Mouse (Mus musculus): ENCODE results near the gene Tas2r126. TPM values are rescaled to one million over a fixed set of nuclear protein-coding genes. Genes with fewer than 3 reads are reported as not detected.
"Not testable (repeated sequence)": the region's sequence is repeated elsewhere in the genome, so short reads cannot be mapped to it uniquely, and the experiment has no call there.

Tas2r126 gene
- not detected for total RNA-seq (2021)
- long read RNA-seq, experiment 1: 0 reads
- long read RNA-seq, experiment 2: 0 reads

DNA sequence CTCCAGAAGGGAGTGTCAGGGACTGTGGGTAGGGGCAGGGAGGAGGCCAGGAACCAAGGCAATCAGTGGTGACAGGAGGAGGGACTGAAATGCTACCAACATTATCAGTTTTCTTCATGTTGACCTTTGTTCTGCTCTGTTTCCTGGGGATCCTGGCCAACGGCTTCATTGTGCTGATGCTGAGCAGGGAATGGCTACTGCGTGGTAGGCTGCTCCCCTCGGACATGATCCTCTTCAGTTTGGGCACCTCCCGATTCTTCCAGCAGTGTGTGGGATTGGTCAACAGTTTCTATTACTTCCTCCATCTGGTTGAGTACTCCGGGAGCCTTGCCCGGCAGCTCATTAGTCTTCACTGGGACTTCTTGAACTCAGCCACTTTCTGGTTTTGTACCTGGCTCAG, at the start of gene Tas2r126:
Gene Tas2r126 (plus strand): TSS at position 90 of the 400 bp plus-strand sequence.
- DNase-seq (ENCODE audit: low spot score): no peak

DNA sequence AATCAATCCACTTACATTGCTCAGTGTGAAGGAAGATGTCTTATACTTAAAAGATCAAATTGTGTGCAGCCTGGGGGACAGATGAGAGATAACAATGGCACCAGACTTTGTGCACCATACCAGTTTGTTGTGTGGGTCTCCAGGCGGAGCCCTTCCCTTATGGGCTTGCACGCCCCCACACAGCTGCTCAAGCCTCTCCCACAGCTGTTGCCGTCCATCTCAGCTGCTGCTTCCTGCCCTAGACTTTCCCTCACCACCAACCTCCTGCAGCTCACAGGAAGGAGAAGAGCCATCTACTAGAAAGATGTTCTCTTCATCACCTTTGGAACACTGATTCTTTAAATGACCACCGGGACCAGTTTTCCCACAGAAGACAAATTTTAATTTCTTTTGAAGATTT, 48.7 kb upstream of the Tas2r126 start:
- no peak for DNase-seq (ENCODE audit: low spot score)

DNA sequence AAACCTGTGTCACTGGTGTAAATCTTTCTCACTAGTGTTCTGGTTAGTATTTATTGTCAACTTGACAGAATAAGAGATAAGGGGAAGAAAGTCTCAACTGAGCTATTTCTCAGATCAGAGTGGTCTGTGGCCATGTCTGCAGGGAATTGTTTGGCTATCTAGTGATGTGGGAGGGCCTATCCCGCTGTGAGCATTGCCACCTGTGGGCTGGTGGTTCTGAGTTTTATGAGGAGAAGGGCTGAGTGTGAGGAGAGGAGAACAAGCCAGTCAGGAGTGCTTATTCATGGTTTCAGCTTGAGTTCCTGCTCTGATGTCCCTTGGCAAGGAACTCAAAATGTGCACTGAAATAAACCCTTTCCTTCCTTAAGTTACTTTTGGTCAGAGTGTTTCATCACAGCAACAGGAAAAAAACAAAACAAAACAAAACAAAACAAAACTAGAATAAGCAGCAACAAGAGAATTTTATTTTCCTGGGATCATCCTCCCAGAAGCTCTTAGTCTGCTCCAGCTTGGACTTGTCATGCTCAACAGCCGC, 42.5 kb upstream of the Tas2r126 start:
- DNase-seq (ENCODE audit: low spot score): no peak

DNA sequence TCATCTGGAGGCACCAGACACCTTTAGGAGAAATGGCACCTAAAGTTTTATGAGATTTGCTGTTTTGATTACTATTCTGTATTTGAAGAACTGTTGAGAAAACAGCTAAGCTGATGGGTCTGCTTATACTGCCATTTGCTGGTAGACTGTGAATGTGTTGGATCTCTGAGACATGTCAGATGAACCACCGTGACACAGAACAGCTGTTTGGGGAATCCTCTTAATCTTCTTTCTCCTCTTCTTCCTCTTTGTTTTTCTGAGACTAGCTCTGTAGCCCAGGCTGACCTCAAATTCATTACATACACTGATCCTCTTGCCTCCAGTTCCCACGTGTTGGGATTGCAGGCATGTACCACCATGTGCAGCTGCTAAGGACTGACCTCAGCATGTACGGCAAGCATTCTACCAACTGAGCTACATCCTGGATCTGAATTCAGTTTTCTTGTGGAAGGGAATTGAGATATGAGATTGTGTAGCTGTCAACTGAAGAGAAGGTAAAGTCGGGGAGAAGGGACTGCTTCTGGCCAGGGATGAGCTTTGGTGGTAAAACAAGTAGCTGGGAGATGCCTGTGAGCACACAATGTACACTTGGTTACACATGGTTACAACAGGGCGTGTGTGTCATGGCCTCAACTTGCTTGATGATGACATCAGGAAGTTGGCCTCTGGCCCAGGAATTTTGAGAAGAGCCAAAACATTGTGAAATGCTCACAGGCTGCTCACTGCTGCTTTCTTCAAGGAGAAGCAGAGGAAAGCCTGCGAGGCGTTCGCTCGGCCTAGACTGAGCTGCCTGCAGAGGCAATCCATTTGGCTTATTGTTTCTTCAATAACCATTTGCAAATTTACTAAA, 38.1 kb upstream of the Tas2r126 start:
- DNase-seq (ENCODE audit: low spot score): peak; percentile 94

DNA sequence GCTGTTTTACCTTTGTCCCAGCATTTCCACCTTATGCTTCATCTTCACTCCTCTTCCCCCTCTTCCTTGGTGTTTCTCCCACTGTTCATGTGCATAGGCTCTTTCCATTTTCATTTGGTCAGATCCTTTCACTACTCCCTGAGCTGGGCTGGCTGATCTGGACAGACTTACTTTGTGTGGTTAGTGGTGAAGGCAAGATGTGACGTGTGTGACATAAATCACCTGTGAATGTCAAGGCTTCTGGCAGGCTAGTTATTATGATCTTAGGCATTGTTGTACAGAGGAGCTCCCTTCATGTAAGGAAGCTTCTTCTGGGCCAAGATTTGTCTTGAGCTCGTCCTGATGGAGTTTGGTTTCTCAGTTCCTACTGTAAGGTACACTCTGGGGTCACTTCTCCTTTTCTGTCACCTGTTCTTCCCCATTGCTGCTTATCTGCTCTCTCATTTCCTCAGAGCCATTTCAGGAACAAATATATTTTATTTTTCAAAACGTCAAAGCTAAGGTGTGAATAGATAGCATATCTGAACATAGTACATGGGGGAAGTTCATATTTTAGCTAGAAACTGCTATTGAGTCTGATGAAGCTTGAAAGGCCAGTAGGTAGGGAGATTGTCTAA, 37.2 kb upstream of the Tas2r126 start:
- DNase-seq (ENCODE audit: low spot score): no peak

DNA sequence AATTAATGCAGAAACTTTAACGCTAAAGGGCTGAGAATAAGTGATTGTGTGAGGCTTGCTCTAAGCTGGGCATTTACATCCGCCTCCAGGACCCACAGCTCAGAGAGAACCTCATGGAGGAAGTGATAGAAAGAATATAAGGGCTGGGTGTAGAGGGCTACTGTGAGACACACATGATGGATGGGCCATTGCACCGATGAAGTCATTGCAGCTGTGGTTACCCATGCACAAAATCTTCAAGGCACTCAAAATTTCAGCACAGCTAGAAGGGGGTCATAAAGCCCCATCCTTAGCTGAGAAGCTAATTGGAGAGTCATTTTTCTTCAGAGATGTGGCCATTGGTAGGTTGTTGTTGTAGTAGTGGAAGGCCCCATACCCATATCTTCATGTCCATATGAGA, 36.0 kb upstream of the Tas2r126 start:
- DNase-seq (ENCODE audit: low spot score): no peak

DNA sequence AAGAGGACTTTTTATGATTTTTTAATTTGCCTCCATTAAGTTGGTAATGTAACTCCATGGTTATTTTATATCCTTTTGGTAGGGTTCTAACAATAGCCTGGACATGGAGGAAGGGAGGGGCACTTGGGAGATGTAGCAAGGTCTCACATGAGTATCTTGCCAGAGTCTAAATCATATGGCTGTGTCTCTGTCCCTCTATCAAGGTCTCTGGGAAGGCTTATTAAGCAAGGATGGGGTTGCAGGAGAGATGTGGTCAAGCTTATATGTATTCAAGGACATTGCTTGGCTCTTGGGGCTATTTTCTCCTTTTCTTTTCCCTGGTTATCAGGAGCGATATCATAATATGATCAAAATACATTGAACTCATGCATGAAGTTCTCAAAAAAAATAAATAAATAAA, 35.3 kb upstream of the Tas2r126 start:
- no peak for DNase-seq (ENCODE audit: low spot score)

DNA sequence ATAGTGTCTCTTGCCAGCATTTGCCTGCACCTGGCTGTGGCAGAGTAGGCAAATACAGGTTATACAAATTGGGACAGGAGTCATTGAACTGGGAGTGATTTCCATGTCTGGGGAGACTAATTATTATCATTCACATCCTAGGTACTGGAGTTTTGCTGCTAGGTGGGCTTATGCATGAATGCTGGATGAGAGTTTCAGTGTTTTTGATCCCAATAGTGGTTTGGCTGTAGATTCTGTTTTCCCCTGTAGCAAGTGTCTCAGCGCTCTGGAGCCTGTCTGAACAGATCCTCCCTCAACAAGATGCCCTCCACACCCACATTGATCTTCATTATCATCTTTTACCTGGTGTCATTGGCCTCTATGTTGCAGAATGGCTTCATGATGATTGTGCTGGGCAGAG, 34.4 kb upstream of the Tas2r126 start, which contains the start of gene Tas2r143:
Gene Tas2r143 (plus strand): TSS at position 301 of the 400 bp plus-strand sequence.
- DNase-seq (ENCODE audit: low spot score): no peak

DNA sequence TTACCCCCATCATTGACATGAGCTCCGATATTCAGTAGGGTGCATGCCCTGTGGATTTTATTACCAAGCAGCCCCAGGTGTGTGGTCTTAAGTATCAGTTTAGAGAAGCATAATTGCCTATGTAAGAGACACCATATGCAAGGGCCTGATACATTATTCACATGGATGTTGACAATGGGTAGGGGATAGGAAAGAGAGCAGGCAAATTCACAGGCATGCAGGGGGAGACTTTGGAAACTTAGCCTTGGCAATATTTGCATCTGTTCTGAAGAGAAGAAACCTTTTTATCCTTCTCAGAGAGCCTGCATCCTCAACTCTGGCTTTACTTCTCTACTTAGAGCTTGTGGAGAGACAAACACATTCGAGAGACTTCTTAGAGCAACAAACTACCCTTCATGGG, 29.2 kb upstream of the Tas2r126 start, which contains the start of gene Tas2r135:
Gene Tas2r135 (plus strand): TSS at position 301 of the 400 bp plus-strand sequence.
- no peak for DNase-seq (ENCODE audit: low spot score)

DNA sequence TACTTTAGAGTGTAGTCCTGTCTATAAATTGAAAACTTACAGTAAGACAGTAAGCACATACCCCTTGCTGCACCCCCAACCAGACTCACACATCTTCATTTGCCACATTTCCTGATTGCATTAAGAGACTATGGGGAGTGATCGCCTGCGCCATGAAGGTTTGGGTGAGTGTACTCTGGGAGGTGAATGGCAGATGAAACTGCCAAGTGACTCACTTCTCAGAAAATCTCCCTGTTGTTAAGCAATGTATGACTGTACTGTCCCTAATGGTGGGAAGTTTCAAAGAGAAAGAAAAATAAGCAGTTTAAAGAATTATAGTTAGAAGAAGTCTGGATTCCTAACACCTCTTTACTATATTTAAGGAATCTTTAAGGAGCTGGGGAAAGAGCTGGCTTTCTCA, 14.9 kb upstream of the Tas2r126 start:
- DNase-seq (ENCODE audit: low spot score): no peak

DNA sequence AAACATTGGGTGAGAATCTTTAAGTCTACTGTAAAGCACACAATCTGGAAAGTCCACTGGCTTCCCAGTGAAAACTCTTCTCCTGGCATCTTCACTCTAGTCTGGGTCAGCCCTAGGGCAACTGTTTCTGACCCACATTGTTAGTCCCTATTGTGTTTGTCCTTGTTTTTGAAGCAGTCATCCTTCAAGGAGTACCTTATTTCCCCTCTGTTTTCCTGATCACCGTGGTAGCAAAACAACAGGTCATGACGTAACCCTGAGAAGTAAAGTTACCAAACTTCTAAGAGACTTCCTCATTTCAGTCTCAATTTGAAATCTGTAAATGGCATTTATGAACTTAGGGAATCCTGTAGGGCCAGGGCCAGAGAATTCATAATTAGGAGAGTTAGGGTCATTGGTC, 12.9 kb upstream of the Tas2r126 start:
- no peak for DNase-seq (ENCODE audit: low spot score)

DNA sequence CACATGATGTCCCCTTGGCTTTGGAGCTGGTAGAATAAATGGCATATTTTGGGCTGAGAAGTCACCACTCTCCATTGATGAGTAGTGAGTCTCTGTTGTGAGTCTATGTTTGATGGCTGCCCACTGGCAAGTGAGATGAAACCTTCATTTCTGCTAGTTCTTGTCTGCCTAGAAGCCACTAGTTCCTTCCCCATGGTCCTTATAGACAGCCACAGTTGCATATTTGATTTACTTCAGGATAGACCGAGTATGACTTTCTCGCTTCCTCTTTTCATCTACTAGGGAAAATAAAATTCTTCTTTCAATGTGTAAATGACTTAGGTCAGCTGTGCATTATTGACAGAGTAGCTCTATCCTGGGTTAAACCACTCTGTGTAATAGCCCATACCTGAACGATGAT, 9.9 kb upstream of the Tas2r126 start:
- no peak for DNase-seq (ENCODE audit: low spot score)

DNA sequence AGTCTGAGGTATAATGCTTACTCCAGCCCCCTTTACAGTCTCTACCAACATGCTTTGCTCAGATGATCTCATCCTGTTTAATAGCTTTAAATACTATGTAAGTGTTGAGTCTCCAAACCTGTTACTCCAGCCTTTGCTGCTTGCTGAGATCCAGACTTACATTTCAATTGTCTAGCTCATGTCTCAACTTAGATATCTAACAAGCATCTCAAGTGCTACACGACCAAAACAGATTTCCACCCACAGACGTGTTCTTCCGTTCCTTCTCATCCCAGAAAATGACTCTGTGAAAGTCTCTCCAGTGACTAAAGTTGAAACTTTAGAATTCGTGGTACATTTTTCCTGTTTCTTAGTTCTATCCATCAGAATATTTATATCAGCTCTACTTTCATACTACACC, 8.0 kb upstream of the Tas2r126 start:
- DNase-seq (ENCODE audit: low spot score): no peak

DNA sequence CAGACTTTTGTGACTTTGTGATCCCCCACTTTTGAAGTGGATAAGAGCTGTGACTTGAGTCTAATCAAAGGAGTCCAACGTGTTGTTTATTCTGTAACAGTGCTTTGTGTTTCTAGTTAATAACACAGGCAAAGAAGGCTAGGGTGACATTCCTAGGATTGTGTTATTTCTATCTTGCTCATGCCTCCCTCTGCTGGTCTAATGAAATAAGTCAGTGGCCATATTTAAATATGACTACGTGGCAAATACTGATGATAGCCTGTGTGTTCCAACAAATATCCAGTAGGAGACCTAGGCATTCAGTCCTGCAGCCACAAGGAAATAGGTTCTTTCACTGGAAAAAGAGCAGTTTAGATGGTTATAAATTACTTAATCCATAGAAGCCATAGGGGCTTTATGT, 781 bp upstream of the Tas2r126 start:
- DNase-seq (ENCODE audit: low spot score): no peak

DNA sequence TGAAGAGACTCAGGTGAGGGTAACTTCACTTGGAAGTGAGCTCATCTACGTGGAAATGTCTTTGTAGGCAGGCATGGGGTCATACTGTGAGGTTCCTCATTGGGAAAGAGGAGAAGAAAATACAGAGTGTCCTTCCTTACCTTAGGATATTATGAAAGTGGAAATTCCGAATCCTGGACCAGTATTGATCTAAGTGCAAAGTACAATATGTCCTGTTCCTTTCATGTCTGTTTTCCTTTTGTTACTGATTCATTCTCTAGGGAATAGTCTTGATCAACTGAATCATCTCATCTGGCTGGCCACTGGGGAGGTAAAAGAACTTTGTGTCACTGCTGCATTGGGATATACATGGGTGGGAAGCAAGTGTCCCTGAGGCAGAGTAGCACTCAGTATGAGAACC, 1.2 kb downstream of the Tas2r126 start:
- no peak for DNase-seq (ENCODE audit: low spot score)

DNA sequence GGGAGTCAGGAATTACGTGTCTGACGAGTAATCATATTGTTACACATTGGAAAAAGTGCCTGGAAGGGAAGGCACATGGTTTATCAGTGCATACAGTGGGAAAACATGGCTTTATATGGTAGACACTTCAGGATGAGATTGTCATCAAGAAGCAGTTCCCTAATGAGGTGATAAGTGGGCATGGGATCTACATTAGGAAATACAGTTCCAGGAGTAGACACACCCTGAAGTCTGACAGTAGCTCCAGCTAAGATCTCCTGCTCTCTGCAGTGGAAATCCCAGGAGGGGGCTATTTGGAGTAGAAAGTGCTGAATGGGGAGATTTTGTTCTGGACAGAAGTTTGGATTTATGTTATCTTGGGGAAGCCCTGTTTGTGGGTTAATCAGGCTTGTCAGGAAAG, 7.1 kb downstream of the Tas2r126 start:
- DNase-seq (ENCODE audit: low spot score): no peak

DNA sequence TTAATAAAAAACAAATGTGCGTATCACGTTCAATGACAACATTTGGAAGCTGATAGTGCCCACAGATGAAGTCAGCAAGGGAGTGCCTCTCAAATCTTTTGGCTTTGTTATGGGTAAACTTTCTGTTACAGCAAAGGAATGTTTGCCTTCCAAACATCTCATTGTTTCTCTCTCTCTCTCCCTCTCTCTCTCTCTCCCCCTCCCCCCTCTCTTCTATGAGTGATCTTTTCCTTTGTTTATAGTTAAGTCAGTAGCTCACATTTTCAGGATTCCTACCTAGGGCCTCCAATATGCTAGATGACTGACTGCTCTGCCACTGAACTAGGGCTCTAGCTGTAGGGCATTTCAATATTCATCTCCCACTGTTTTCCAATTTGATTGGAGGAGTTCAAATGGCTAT, 10.2 kb downstream of the Tas2r126 start:
- no peak for DNase-seq (ENCODE audit: low spot score)

DNA sequence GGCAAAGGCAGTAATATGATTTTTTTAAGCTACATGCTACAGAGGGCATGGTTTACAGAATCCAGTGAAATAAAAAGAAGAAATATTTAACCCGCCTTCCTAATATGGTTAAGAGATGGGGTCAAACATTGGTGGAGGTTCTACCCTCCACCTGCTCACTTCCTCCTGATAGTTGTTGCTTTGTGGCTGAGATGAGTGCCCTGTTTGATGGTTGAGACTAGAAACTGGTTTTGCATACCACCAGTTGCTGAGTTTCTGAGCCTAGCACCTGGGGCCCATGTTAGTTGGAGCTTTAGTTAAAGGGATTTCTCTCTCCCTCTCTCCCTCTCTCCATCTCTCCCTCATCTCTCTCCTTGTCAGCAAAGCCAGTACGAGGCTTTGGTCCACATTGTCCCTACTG, 13.0 kb downstream of the Tas2r126 start:
- no peak for DNase-seq (ENCODE audit: low spot score)

DNA sequence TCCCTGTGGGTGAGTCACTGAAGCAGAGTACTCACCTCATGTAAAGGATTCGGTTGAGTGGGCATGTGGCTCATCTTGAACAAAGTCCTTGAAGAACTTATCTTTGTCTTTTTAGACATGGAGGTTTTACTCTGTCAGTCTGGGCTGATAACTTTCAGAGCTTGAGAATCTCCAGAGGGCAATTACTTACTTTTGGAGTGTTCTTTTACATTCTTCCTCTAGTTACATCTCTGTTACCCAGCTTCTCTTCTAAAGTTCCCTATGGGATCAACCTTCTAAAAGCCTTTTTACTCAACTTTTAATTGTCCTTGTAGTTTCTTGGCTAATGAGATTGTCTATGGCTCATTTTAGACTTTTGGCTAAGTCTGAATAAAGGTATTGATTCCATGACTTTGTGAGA, 30.8 kb downstream of the Tas2r126 start, which contains the start of gene Olfr458:
Gene Olfr458 (minus strand): TSS at position 101 of the 400 bp plus-strand sequence.
- DNase-seq (ENCODE audit: low spot score): no peak

DNA sequence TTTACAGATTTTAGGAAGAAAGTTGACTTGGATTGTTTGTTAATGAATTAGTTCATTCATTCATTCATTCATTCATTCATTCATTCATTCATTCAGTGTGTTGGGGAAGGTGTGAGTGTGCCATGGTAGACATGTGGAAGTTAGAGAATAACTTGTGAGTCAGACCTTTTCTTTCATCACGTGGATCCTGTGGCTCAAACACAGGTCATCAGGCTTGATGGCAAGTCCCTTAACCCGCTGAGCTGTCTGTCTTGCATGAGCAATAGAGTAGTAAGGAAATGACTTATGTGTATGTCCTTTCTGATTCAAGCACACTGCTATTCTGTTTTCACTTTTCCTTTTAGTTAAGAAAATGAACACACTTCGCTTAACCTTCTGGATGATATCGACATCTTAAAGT, 36.2 kb downstream of the Tas2r126 start:
- DNase-seq (ENCODE audit: low spot score): no peak

DNA sequence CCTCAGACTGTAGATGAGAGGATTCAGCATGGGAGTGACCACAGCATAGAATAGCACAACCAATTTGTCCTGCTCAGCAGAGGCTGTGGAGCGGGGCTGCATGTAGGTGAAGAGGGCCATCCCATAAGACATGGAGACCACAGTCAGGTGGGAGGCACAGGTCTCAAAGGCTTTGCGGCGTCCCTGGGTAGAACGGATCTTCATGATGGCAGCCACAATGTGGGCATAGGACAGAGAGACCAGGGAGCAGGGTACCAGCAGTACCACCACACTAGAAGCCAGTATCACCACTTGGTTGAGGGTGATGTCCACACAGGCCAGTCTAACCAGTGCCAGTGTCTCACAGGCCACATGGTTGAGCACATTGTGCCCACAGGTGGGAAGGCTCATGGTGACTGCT, 37.0 kb downstream of the Tas2r126 start:
- DNase-seq (ENCODE audit: low spot score): not testable (repeated sequence)

DNA sequence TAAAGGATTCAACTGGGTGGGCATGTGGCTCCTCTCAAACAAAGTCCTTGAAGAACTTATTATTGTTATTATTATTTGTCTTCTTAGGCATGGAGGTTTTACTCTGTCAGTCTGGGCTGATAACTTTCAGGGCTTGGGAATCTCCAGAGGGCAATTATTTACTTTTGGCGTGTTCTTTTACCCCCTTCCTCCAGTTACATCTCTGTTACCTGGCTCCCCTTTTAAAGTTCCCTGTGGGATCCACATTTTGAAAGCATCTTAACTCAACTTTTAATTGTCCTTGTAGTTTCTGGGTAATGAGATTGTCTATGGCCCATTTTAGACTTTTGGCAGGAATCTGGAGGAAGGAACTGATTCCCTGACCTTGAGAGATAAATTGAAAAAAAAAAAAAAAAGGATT, 41.9 kb downstream of the Tas2r126 start, which contains the start of gene Olfr457:
Gene Olfr457 (minus strand): TSS at position 101 of the 400 bp plus-strand sequence.
- DNase-seq (ENCODE audit: low spot score): no peak

Measured in gastrocnemius, adult 18-20 months (tissue).